Mouse (Mus musculus) adipocyte (in vitro differentiated cells): ENCODE measurements at regions not wholly inside any gene's neighbourhood (a gene's known extent, or its start where the extent isn't known, plus 50 kb on each side); places are given as distances from the start of the nearest gene placed in this dataset.
A peak's percentile ranks its signal among the peaks of the same experiment; 100 is the strongest.

Experiments
- DNase-seq: peaks from one replicate; pipeline ENCODE4 v3.0.0-alpha.2; 2016; ENCODE audit warnings: low spot score

DNA sequence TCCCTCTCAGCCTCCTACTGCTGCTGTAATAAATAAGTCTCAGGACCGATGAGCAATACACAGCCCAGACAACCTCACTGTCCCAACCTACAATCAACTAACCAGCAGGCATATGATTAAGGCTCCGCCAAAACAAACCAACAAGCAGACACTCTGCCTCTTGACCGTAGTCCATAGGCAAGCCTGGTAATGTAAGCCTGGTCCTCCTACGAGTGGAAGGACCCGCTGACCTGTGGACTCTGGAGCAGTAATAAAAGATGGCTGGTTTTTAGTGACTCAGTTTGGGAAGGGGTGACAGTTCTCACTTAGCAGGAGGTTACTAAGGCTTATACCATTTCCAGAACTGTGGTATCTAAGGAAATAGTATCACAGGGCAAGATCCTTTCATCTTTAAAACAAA, 53.4 kb downstream of the Gm47996 start:
- no peak for DNase-seq

DNA sequence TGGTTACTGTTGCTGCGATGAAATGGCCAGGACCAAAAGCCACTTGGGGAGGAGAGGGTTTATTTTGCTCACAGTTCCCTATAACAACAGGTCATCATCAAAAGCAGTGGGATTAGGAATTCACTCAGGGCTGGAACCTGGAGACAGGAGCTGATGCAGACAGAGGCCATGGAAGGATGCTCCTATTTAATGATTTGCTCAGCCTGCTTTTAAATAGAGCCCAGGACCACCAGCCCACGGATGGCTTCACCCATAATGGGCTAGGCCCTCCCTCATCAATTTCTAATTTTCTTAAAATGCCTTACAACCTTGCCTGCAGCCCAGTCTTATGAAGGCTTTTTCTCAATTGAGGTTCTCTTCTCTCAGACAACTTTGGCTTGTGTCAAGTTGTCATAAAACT, 53.9 kb downstream of the Gm47996 start:
- DNase-seq: no peak

DNA sequence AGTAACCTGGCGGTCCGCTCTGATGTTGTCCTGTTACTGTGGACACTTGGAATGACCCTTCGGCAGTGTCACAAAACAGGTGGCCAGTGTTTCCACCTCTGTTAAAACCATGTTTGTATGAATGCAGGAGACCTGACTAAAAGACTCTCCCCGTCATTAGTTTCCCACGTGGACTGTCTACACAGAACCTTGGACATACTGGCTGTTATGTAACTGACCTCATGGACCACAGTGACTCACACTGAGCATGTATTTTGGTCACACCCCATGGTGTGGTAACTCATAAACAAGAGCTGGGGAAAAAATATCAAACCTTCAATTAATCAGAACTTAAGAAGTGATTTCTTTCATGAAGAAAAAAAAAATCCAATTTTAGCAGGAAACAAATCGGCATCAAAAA, 54.9 kb downstream of the Gm47996 start:
- DNase-seq: peak; percentile 43

DNA sequence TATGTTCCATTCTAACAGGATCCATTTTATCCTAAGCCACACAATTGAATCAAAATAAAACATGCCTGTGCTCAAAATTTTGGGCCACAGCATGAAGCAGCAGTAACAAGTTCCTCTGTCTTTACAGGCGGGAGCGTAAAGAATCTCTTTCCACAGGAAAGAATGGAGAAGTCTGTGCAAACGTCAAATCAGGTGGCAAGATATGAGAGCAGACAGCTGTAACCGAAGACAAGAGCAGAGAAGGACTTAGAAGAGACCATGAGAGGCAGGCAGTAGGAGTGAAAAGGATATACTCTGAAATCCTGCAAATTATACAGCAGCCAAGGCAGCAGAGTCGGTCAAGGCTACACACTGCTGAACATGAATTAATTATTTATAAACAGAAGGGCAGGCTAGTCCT, 55.7 kb downstream of the Gm47996 start:
- no peak for DNase-seq

DNA sequence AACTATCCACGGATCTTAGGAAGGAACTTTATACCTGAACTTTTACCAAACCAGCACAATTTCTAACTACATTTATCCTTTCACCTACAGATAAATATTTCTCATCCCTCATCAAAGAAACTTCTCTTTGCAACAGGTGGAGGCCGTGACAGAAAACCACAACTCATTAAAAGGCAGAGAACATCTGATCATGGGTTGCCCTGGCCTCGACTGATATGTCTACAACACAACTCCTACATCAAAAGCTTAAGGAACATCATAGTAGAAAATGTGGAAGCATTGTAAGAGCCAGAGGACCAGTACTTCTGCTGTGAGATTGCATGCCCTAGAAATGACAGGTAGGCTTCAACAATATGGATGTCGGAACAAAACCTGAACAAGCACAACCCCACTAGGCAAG, 56.8 kb downstream of the Gm47996 start:
- no peak for DNase-seq

DNA sequence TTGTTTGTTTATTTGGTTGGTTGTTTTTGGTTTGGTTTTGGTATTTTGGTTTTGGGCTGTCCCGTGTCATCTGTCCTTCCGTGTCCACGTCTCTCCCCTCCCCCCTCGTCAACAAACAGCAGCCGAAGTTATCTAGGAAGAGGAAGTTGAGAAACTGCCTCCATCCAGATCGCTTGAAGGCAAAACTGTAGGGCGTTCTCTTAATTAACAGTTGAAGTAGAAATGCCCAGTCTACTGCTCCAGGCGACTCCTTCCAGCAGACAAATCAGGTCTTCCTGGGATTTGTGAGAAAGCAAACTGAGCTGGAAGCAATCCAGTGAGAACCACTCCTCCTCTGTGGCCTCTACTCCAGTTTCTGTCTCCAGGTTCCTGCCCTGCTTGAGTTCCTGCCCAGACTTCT, 60.8 kb downstream of the Gm47996 start:
- DNase-seq: peak; percentile 59

DNA sequence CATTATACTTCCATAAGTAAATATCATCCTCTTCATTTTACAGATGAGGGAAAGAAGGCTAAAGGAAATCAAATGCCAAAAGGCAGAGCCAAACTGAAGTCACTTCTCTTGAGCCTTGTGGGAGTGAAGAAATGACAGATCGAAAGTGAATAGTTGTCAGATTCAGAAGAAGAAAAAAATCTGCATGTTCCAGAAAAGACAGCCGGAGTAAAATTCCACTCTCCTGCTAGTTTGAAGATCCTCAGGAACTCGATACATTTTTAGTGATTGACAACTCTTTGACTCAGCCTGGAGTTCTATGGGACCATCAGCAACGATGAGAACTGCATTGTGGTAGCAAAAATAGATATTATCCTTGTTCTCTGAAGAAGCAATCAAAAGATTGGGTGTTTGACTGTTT, 64.4 kb downstream of the Gm47996 start:
- no peak for DNase-seq

DNA sequence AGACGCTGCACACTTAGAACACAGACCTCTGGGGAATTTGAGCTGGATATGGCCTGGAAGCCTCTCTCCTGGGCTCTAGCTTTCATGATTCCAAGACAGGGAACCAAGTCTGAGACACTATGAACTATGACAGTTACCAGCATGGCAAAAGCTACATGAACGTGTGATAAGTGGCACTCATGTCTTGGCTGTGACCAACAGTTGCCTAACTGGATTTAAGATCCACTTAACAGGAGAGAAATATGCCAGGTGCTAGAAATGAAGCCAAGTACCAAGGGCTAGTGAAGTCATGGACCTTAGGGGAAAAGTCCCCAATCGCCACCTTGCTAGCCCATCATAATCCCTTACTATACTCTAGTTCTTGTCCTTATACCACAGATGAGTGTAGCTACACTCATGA, 65.7 kb downstream of the Gm47996 start:
- DNase-seq: no peak

DNA sequence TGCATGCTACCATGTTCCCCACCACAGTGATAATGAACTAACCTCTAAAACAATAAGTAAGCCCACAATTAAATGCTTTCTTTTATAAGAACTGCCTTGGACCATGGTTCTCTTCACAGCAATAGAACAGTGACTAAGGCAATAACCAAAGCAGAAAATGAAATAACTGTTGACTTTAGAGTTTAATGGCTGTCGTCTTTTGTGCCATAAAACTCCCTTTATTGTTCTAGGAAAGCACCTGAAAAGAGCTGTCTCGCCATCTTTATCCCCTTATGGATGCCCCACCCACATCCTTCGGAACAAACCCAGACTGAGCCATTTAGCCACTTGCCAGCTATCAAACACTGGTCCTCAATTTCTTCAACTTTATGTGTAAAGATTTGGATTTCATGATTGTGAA, 64.3 kb upstream of the Ivns1abp start:
- DNase-seq: no peak

DNA sequence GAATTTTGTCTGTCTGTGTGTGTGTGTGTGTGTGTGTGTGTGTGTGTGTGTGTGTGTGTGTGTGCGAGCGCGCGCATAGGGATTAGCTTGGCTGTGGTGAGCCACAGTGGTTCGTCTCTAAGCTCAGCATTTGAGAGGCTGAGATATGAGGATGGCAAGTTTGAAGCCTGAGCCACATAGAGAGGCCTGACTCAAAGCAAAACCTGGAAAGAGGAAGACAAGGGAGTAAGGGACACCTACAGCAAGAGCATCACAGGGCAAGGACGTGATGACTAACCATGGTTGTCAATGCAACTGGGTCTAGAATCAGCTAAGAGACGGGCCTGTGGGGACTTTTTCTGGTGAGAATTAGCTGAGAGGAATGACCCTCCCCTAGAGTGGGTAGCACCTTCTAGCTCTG, 59.2 kb upstream of the Ivns1abp start:
- no peak for DNase-seq

DNA sequence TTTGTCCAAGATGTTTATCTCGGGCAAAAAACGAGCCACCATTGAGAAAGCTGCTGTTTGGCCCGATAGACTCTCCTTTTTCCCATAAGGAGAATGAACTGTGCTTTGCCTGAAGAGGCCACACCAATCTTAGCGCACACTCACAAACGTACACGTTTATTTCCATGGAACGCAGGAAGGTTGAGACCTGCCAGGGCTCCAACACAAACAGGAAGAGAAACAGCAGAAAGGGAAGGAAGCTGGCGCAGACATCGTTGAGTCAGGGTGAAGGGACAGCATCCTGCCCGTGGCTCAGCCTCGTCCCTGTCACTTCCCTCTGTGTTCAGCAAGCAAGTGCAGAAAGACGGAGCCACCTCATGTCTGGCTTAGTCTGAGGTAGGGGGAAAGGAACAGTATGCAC, 56.8 kb upstream of the Ivns1abp start:
- no peak for DNase-seq

DNA sequence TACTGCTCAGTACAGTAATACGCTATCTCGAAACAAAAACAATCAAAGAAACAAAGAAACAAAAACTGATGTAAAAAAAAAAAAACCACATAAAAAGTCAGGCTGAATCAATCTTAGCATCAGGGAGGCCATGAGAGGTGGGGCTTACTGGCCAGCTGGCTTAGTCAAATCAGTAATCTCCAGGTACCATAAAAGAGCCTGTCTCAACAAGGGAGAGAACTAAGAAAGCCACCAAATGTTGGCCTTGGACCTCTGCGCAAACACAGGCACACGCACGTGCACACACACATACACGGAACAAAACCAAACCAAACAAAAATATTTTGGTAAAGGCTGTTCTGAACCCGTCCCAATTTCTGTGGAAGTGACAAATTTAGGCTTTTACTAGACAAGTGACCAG, 55.2 kb upstream of the Ivns1abp start:
- no peak for DNase-seq

DNA sequence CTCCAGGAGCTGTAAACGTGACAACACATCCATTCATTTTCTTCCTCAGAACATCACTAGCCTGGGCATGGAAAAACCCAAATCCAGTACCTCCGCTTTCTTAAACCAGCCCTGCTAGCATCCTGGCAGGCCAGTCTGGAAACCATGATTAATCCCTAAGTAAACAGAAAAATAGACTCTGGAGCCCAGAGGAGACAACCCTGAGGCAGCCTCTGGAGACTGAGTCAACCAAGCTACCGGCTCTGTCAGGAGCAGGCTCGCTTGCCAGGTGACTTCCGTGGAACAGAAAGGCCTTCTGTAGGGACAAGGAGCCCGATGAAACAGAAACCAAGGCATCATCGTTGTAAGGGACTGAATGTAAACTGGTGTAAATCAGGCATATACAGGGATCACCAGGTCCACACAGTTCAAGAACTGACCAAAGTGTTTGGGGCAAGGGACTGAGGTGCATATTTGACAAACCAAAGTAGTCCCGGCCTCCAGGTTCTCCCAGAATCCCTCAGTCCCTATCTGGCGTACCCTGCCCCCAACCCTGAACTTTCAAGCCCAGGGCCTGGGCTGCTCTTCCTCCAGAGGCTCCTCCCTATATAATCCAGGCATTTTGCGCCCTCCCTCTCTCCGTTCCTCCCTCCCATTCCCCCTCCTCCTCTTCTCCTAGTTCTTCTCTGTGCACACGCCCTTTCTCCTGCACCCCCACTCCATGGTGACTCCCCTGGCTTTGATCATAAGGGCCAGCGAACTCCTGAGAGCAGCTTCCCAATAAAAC, 54.6 kb upstream of the Ivns1abp start:
- DNase-seq: no peak

DNA sequence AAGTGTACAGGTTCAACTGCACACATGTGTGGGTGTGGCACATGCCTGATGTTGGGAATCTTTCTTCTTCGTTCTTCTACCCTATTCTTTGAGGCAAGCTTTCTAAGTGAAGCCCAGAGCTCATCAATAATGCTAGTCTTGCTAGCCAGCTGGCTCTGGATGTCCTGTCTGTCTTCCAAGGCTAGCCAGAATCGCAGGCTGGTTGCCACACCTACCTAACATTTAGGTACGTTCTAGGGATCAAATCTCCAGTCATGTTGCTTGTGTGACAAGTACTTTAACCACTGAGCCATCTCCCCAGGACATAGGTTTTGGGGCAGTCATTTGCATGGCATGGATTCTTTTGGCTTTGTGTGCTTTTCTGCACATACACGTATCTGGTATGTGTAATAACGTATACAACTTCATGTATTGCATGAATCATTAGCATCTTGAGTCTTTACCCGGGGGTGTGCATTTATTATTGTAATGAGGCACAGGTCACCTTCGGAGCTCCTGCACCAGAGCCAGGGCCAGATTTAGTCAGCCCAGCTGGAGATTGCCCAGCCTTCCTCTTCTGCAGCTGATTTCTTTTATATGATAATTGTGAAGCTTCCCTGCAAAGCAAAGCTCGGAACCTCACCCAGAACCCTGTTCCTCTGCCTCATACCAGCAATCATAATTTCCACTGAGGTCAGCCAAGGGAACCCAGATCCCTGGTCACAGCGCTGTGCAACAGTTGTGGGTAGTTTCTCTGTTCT, 50.8 kb upstream of the Ivns1abp start:
- DNase-seq: no peak
